ENCODE assay signal across 8 mouse cellular contexts in the genomic region with DNA sequence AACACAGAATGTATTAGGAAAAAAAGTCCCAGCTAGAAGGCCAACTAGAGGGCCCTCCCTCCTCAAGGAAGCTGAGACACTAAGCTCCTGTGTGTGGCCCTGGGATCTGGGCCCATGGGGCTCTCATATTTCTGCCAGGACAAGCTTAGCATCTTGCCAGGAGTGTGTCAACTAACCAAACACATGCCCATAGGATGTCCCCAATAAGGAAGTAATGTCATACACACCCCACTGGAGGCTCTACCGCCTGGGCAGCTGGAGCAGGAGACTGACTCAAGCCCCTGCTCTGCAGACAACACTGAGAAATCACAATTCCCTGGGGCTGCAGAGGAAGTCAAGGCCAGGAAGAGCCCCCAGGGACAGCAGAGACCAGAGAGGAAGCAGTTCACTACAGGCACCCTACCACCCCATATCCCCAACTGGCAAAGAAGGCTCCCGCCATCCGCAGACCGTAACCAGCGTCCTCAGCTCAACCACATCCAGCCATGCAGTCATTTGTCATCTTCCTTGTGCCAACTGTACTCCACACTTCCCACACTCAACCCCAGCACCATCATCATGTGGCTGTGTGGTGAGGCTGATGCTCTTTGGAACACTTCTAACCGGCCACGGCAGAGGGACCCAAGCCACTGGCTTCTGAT. TPM values are rescaled to one million over a fixed set of nuclear protein-coding genes. Genes with fewer than 3 reads are reported as not detected.
DNase-seq lines count a peak whose midpoint lies in the region; ATAC-seq lines count a peak whose summit lies in the region.

No protein-coding gene starts in this region.

- no peaks in the 10 kb centered on the region for H3K27me3 ChIP-seq in lung, embryonic 16.5 days (ENCODE audit: control insufficient read depth, insufficient read depth, low read depth, low read length)
- no peaks in the 10 kb centered on the region for H3K27me3 ChIP-seq in hindbrain, embryonic 13.5 days
- no peaks in the 10 kb centered on the region for H3K27me3 ChIP-seq in midbrain, embryonic 16.5 days (ENCODE audit: control insufficient read depth, insufficient read depth, low read depth, low read length)

- DNase-seq in cerebellum, adult 11-12 months, result peak; percentile 44
- DNase-seq in cerebellum, postnatal 25 days, result no peak
- DNase-seq in lung, postnatal 36 days, result no peak
- no peak for DNase-seq in embryo, embryonic 9.5 days (ENCODE audit: extremely low spot score)

- WGBS in lung, embryonic 16.5 days, result 74% methylated on average over 7 of the region's 7 CpGs
- whole genome bisulfite sequencing in hindbrain, embryonic 13.5 days, result 74% methylated on average over 7 of the region's 7 CpGs
- WGBS in midbrain, embryonic 16.5 days, result 87% methylated on average over 7 of the region's 7 CpGs

- peak overlapping the region; percentile 61 for H3K27ac ChIP-seq in lung, embryonic 16.5 days (ENCODE audit: low read length)
- peak overlapping the region; percentile 99 for H3K27ac ChIP-seq in hindbrain, embryonic 13.5 days
- peak overlapping the region; percentile 98; the same call in 1 of the 2 replicates for H3K27ac ChIP-seq in midbrain, embryonic 16.5 days (ENCODE audit: low read length)

- H3K4me2 ChIP-seq in lung, embryonic 16.5 days (ENCODE audit: low read depth, low read length), result no peak overlapping the region
- peak overlapping the region; percentile 93 for H3K4me2 ChIP-seq in hindbrain, embryonic 13.5 days
- H3K4me2 ChIP-seq in midbrain, embryonic 16.5 days (ENCODE audit: low read length), result peak overlapping the region; percentile 96

- ATAC-seq in lung, embryonic 16.5 days (ENCODE audit: low read depth), result peak; percentile 34
- ATAC-seq in hindbrain, embryonic 13.5 days (ENCODE audit: low FRiP score), result no peak
- ATAC-seq in midbrain, embryonic 16.5 days, result no peak
- no peak for ATAC-seq in cerebellum, adult (ENCODE audit: insufficient number of reproducible peaks, low FRiP score, low TSS enrichment)

- H3K4me1 ChIP-seq in lung, embryonic 16.5 days (replicated peaks; ENCODE audit: control insufficient read depth, insufficient read depth, low read length), result peaks cover 31% of the 10 kb centered on the region
- H3K4me1 ChIP-seq in hindbrain, embryonic 13.5 days (replicated peaks), result peaks cover 68% of the 10 kb centered on the region
- peaks cover 45% of the 10 kb centered on the region for H3K4me1 ChIP-seq in midbrain, embryonic 16.5 days (ENCODE audit: control insufficient read depth, insufficient read depth, low read length)

- H3K9me3 ChIP-seq in lung, embryonic 16.5 days (ENCODE audit: control insufficient read depth, low read length), result no peaks in the 10 kb centered on the region
- no peaks in the 10 kb centered on the region for H3K9me3 ChIP-seq in hindbrain, embryonic 13.5 days
- no peaks in the 10 kb centered on the region for H3K9me3 ChIP-seq in midbrain, embryonic 16.5 days (replicated peaks; ENCODE audit: control insufficient read depth, low read length, poor library complexity, severe bottlenecking)

- no peaks in the 10 kb centered on the region for H3K36me3 ChIP-seq in lung, embryonic 16.5 days (ENCODE audit: control insufficient read depth, insufficient read depth, low read length)
- no peaks in the 10 kb centered on the region for H3K36me3 ChIP-seq in hindbrain, embryonic 13.5 days
- no peaks in the 10 kb centered on the region for H3K36me3 ChIP-seq in midbrain, embryonic 16.5 days (ENCODE audit: control insufficient read depth, insufficient read depth, low read length)

- H3K4me3 ChIP-seq in lung, embryonic 16.5 days (ENCODE audit: low read length), result no peak overlapping the region
- peak overlapping the region; percentile 82 for H3K4me3 ChIP-seq in hindbrain, embryonic 13.5 days
- H3K4me3 ChIP-seq in midbrain, embryonic 16.5 days (ENCODE audit: low read depth, low read length), result no peak overlapping the region

- 0 out of 2 replicates have a peak overlapping the region, but pooled peaks have one; percentile 26 for H3K9ac ChIP-seq in lung, embryonic 16.5 days (ENCODE audit: low read length)
- peak overlapping the region; percentile 99 for H3K9ac ChIP-seq in hindbrain, embryonic 13.5 days
- H3K9ac ChIP-seq in midbrain, embryonic 16.5 days (ENCODE audit: low read depth, low read length), result no peak overlapping the region

RNA-seq across cellular contexts. Expression of gene Mvb12b, which starts 3.0 kb away (rescaled TPM):
- polyA plus RNA-seq in lung, embryonic 16.5 days (2015; fragmentation: Nextera tagmentation; extraction: Ambion mirVana), result 19.2 and 21.6 TPM in 2 replicates
- polyA plus RNA-seq in hindbrain, embryonic 13.5 days (2015; fragmentation: Nextera tagmentation; extraction: Ambion mirVana), result 60.9 and 65.0 TPM in 2 replicates
- polyA plus RNA-seq in midbrain, embryonic 16.5 days (2015; fragmentation: Nextera tagmentation; extraction: Ambion mirVana), result 56.9 and 70.2 TPM in 2 replicates
